Mouse (Mus musculus) embryonic fibroblast, embryonic 13.5 days (primary cell): ENCODE results near the gene Clta.

ENCODE experiments used
- CTCF ChIP-seq: IDR thresholded peaks from 2 replicates; pipeline ENCODE4 v1.5.1; 2011; ENCODE audit warnings: mild to moderate bottlenecking, control low read depth, low read length, moderate library complexity, borderline replicate concordance; ENCODE audit not compliant: insufficient read depth
- POLR2A ChIP-seq: IDR thresholded peaks from 2 replicates; pipeline ENCODE4 v1.6.1; 2011; ENCODE audit warnings: low read depth, mild to moderate bottlenecking, control low read depth, low read length, moderate library complexity

DNA sequence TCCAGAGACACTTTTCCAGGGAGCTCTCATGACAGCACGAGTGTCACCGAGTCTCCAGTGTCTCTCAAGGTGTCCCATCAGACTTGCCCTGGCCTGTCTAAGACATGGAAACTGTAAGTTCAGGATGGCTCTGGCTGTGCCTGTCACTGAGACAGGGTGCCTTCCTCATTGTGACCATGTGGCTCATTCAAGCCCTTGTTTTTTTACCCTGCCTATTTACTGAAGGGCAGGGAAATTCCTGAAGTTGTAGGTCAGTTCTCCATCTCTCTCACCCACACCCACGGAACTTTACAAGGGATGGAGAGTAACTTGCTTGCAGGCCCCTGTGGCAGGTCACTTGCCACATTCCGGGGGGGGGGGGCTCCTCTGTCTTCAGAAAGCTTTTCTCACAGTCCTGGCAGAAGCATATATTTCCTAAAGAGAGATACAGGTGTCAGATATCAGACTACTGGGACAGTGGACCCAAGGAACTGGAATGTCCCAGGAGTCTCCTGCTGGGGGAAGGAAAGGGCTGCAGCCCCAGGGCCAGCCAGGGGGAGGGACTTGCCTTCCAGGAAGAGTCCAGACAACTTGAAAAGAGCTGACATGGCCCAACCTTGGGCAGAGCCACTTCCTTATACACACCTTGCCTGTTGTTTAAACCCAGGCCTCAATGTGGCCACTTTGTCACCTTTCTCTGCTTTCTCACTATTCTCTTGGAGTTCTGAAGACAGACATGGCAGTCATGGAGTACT lies 39.1 kb upstream of the Clta start:
- TF ChIP-seq CTCF (no peak), POLR2A (no peak)
